Mouse (Mus musculus): ENCODE measurements around the gene Ribc1. TPM values are rescaled to one million over a fixed set of nuclear protein-coding genes. Genes with fewer than 3 reads are reported as not detected.

The Ribc1 gene
- polyA plus RNA-seq, 1 experiment, result 0.71 TPM

GRCm38 (mm10) chrX:152001737-152002710 lies 14.1 kb downstream of the Ribc1 start, which contains the start of gene Hsd17b10:
Gene Hsd17b10 (plus strand): TSS chrX:152001845.
- Histone ChIP-seq H3K79me3 (ENCODE audit: low read depth) (no peaks in the 10 kb centered on the region), H3ac (ENCODE audit: control insufficient read depth, insufficient read length, low read depth) (peak within 1 kb of the TSS; percentile 34), H3K27me3 (ENCODE audit: control insufficient read depth, insufficient read depth, insufficient read length) (no peaks in the 10 kb centered on the region), H3K79me2 (ENCODE audit: control insufficient read depth, insufficient read depth) (no peaks in the 10 kb centered on the region), H3K4me3 (ENCODE audit: insufficient read depth, poor library complexity, severe bottlenecking) (peak within 1 kb of the TSS; percentile 34), H3K36me3 (ENCODE audit: control insufficient read depth, insufficient read depth) (no peaks in the 10 kb centered on the region)
- TF ChIP-seq MYOG (IDR thresholded peaks at IDR 0.05; ENCODE audit: control insufficient read depth, extremely low read depth, insufficient read length), result no peak
- no peak for TF ChIP-seq FOSL1 (IDR thresholded peaks at IDR 0.05; ENCODE audit: insufficient read depth, low read length, poor library complexity, severe bottlenecking)
- TF ChIP-seq MYOD1 (IDR thresholded peaks at IDR 0.05; ENCODE audit: control insufficient read depth, insufficient read length, low read depth), result no peak
- no peak for TF ChIP-seq CEBPB (IDR thresholded peaks at IDR 0.05; ENCODE audit: low read depth)
- no peak for TF ChIP-seq USF1 (IDR thresholded peaks at IDR 0.05; ENCODE audit: low read depth)
- TF ChIP-seq MAX (IDR thresholded peaks at IDR 0.05), result no peak
- TF ChIP-seq CTCF (IDR thresholded peaks at IDR 0.05; ENCODE audit: control insufficient read depth, insufficient read depth, insufficient read length), result no peak

- H3K36me3 ChIP-seq (ENCODE audit: control insufficient read depth, insufficient read depth), result no peaks in the 10 kb centered on the region
- no peaks in the 10 kb centered on the region for H3K79me2 ChIP-seq (ENCODE audit: control insufficient read depth, insufficient read depth)
- no peaks in the 10 kb centered on the region for H3K27me3 ChIP-seq (ENCODE audit: control insufficient read depth, insufficient read depth, insufficient read length)
- no peak overlapping the region for H3K4me3 ChIP-seq (ENCODE audit: insufficient read depth, poor library complexity, severe bottlenecking)
- H3ac ChIP-seq (ENCODE audit: control insufficient read depth, insufficient read length, low read depth), result no peak overlapping the region
- no peak for TF ChIP-seq MYOG (IDR thresholded peaks at IDR 0.05; ENCODE audit: control insufficient read depth, extremely low read depth, insufficient read length)
- TF ChIP-seq CEBPB (IDR thresholded peaks at IDR 0.05; ENCODE audit: low read depth), result no peak
- no peak for TF ChIP-seq CTCF (IDR thresholded peaks at IDR 0.05; ENCODE audit: control insufficient read depth, insufficient read depth, insufficient read length)
- TF ChIP-seq MAX (IDR thresholded peaks at IDR 0.05), result no peak
- TF ChIP-seq FOSL1 (IDR thresholded peaks at IDR 0.05; ENCODE audit: insufficient read depth, low read length, poor library complexity, severe bottlenecking), result no peak
- no peak for TF ChIP-seq MYOD1 (IDR thresholded peaks at IDR 0.05; ENCODE audit: control insufficient read depth, insufficient read length, low read depth)
- H3K79me3 ChIP-seq (ENCODE audit: low read depth), result no peaks in the 10 kb centered on the region
Measured at GRCm38 (mm10) chrX:152001182-152001684, 14.9 kb downstream of the Ribc1 start.

- H3K36me3 ChIP-seq (ENCODE audit: control insufficient read depth, insufficient read depth), result no peaks in the 10 kb centered on the region
- TF ChIP-seq CEBPB (IDR thresholded peaks at IDR 0.05; ENCODE audit: low read depth) (no peak), USF1 (IDR thresholded peaks at IDR 0.05; ENCODE audit: low read depth) (no peak), FOSL1 (IDR thresholded peaks at IDR 0.05; ENCODE audit: insufficient read depth, low read length, poor library complexity, severe bottlenecking) (no peak), MYOG (IDR thresholded peaks at IDR 0.05; ENCODE audit: control insufficient read depth, extremely low read depth, insufficient read length) (no peak), MAX (IDR thresholded peaks at IDR 0.05) (no peak), CTCF (IDR thresholded peaks at IDR 0.05; ENCODE audit: control insufficient read depth, insufficient read depth, insufficient read length) (no peak), MYOD1 (IDR thresholded peaks at IDR 0.05; ENCODE audit: control insufficient read depth, insufficient read length, low read depth) (no peak)
- H3ac ChIP-seq (ENCODE audit: control insufficient read depth, insufficient read length, low read depth), result no peak overlapping the region
- H3K4me3 ChIP-seq (ENCODE audit: insufficient read depth, poor library complexity, severe bottlenecking), result no peak overlapping the region
- H3K27me3 ChIP-seq (ENCODE audit: control insufficient read depth, insufficient read depth, insufficient read length), result no peaks in the 10 kb centered on the region
- H3K79me2 ChIP-seq (ENCODE audit: control insufficient read depth, insufficient read depth), result no peaks in the 10 kb centered on the region
- no peaks in the 10 kb centered on the region for H3K79me3 ChIP-seq (ENCODE audit: low read depth)
Measured at GRCm38 (mm10) chrX:151999006-151999710, 16.9 kb downstream of the Ribc1 start.

Other genes with a start within 250 kb of the Ribc1 start
- 40.8 TPM for gene Huwe1, start 215.5 kb downstream of the Ribc1 start, polyA plus RNA-seq (2012; fragmentation: generic; extraction: Trizol)
- gene Hsd17b10, start 14.4 kb downstream of the Ribc1 start, polyA plus RNA-seq (2012; fragmentation: generic; extraction: Trizol), result 119 TPM
- gene Smc1a, start 133 bp upstream of the Ribc1 start, polyA plus RNA-seq (2012; fragmentation: generic; extraction: Trizol), result 23.0 TPM
- gene Iqsec2, start 128.0 kb upstream of the Ribc1 start, polyA plus RNA-seq (2012; fragmentation: generic; extraction: Trizol), result 6.9 TPM
- 35.7 TPM for gene Kdm5c, start 216.7 kb upstream of the Ribc1 start, polyA plus RNA-seq (2012; fragmentation: generic; extraction: Trizol)